Mouse (Mus musculus) spleen, embryonic (tissue): ENCODE results near the gene Esrra.

ENCODE experiments used
- CTCF ChIA-PET: fragments of 350-600 bp; sonication (Branson Sonifier 250); formaldehyde crosslinking; loops from one replicate; lab custom pipeline; 2022; lab: Charles Lee

The Esrra gene

DNA sequence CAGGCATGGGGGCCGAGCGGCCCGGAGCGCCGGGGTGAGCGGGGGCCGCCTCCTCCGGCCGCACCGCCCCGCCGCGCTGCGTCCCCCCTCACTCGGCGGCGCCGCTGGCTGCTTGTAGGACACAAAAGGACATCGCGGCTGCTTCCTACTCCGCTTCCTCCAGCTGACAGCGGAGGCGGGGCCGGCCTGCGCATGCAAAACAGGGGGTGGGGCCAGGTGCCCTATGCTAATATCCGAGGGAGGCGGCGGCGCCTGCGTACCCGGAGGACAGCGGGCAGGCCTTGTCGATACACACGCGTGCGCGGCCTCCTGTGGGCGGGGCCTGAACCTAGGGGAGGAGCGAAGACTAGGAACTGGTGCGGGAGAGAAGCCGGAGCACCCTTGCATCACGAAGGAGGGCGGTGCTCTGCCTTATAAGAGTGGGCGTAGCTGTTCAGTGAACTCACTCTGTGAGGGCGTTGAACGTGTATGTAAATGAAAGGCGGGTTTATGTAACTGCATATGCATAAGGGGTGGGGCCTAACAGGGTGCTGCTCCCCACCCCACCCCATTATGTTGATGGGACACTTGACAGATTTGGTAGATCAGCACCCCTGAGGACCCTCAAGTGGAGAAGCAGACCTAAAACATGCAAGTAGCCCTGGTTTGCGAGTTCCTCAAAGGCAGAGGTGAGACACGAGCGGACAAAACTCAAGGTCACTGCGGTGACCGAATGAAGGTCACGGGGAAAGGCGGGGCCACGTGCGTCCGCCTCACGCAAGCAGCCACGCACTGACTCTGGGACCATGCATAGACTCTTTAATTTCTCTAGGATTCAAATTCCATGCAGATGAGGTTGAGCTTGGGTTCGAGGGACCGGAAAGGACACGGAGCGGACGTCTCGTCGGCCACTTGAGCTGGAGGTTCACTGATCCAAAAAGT, at the start of gene Esrra:
Esrra (minus strand) TSS at position 167 of the 921 bp plus-strand sequence.
- CTCF ChIA-PET = interaction anchor here (1.6 kb wide), 1 partner anchor 12 kb away, joined by 7 read pairs; the partner anchor contains the start of gene Kcnk4

DNA sequence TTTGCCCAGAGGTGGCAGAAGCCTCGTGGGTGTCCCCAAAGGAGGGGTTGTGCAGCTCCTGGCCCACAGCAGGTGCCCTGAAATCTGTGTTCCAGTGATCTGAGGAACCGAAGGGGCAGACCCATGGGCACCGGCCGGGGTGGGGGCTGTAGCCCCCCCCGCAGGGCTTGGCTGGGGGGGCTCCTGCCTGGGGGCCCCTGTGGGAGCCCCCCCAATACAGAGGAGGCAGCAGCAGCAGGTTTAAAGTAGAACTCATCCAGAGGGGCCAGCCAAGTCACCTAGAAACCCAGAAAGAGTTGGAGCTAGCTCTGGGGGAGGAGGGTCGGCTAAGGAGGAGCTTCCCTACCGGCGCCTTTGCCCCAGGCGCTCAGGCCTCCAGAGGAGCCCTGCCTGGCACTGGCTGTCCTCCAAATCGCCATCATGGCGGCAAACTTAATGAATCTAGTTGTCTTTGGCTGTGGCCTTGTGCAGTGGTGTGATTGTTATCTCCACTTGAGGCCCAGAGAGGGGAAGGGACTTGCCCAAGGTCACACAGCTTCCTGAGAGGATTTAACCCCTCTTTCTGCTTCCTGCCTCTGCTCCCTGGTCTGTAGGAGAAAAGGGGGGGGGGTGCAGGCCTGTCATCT, 49.0 kb upstream of the Esrra start:
- CTCF ChIA-PET = interaction anchor here (0.6 to 1.5 kb wide), 4 partner anchors 9 to 48 kb away, joined by 3 to 10 read pairs (median 3); partner anchors contain the start of genes Bad and Gpr137

DNA sequence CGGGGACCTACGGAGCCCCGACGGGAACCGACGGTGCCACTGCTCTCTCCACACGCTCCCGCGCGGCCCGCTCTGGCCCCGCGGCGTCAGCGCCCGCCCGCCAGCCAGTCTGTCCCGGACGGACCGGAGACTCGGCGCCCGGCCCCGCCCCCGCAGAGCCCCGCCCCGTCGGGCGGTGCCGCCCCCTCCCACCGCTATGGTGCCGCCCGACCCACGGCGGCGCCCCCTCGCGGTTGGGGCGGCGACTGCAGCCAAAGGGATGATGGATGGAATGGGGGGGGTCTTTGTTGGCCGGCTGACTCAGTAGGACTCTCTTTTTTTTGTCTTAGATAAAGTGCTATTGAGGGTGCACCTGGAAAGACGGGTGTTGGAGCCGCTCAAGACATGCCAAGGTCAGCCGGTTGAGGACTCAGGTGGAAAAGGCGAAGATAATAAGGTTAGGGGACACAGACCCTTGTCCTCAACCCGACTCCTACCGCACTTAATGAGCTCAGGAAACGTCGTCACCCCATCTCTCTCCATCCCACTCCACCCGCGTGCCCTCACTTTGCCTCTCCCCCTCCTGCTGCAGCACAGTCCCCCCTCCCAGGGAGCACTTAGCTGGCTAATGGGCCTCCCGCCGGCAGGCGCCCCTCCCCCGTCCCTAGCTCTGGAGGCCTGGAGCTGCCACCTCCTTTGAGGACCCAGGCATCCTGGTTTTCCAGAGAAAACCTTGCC, 48.2 kb upstream of the Esrra start:
- CTCF ChIA-PET = interaction anchor here (1.0 to 1.5 kb wide), 2 partner anchors 10 to 28 kb away, joined by 3 to 10 read pairs; partner anchors contain the start of genes Bad and Gpr137

DNA sequence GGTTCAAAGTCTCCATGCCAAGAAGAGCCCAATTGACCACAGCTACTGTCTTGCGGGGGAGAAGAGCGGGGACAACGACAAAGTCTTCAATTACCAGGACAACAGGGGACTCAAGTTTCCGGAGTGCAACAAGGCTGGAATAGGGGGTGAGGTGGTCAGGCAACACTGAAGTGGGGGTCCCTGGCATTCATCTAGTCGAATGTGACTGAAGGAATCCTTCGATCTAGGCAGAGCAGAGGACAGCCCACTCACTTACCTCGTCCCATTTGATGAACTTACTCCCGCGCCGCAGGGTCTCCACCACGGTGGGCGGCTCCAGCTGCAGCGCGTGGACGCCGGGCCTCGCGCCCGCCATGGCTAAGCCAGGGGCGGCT, 47.7 kb upstream of the Esrra start:
- CTCF ChIA-PET = no interaction called here

DNA sequence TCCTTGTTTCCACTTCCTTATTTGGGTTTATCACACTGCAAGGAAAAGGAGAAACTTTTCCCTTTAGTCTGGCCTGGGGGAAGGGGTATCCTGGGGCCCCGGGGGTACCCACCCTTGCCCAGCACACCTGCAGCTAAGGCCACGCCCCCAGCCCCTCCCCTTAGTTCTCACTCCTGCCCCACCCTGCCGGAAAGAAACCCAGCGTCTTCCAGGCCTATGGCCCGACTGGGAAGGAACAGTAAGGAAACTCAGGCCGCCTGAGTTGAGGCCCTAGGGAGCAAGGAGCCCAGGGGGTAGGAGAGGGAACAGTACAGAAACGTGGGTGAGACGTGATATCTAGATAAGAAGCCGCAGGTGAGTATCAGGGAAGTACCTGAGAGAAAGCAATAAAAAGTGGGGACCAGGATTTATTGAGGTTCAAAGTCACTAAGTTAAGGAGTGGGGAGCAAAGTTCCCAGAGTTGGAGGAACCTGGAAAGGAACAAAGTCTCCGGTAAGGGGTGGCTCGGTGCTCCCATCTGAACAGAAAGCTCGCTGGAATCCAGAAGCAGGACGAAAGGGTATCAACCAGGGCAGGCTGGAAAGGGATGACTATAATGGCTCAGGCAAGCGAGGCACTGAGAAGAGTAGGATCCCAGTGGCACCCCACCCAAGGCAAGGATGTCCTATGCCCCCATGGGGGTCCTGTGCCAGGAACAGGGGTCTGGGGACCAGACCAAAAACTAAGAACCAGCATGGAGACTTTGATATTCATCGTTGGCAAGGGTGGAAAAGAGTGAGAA, 47.1 kb upstream of the Esrra start:
- CTCF ChIA-PET = no interaction called here

DNA sequence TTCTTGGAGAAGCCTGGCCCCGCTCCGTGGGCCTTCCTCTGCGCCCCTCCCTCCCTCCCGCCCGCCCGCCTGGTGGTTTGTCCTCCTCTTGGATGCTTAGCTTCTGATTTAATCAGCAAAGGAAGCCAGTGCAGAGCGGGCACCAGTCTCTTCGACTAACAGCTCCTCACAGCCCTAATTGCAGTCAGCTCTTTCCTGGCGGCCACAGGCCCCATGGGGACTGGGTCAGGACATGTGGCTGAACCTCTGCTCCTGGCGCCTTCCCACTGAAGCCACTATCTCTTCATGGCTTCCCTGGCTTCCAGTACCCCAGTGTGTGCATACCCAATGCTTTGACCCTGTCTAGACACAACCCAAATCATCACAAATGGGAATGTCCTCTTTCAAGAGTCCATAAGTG, 34.8 kb upstream of the Esrra start:
- CTCF ChIA-PET = no interaction called here

DNA sequence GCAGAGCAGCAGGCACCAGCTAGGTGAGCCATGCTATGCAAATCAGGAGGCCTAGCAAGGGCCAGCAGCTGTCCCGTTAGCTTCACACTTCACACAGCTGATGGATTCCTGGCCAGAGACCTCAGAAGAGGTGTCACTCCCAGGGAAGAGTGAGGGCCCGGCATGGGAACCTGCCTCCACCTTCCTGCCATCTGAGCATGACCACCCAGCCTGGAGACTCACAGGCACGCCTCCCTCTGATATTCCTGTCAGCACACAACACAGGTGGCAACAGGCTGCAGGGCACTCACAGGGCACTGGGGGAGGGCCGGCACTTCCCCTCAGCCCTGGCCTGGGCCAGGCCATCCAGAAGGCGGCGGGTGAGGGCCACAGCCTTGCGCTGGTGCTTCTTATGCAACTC, 33.8 kb upstream of the Esrra start:
- CTCF ChIA-PET = interaction anchor here (0.6 kb wide), 1 partner anchor 1320 kb away, joined by 3 read pairs; no protein-coding TSS in a partner anchor

DNA sequence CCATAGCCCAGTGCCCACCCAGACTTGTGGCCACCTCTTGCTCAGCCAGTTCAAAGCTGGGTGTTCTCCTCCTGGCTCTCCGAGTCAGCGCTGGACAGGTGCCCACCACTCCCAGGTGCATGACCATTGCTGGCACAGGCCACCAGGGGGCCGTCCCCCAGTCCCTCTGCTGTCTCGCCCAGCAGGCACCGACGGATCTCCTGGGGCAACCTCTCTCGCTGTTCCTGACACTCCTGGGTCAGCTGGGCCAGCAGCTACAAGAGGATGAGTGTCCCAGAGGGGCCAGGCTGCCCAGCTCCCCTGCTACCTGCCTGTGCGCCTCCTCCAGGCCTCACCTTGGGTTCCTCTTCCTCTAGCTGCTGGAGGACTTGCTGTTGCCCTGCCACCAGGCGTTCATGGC, 32.4 kb upstream of the Esrra start:
- CTCF ChIA-PET = interaction anchor here (1.3 kb wide), 1 partner anchor 12 kb away, joined by 4 read pairs; the partner anchor contains the start of gene Gpr137

DNA sequence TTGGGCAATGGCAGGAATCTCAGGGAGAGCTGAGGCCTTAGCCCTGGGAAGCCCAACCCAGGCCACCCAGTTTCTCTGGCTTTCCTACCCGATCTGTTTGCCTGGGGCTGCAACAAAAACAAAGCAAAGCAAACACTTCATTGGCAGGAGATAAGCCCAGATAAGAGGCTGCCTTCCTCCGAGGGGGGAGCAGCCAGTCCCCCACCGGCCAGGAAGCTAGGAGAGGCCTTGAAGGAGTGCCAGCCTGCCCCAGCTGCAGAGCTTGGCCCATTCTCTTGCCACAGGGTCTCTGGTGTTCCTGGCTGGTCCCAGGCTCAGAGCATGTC, 31.1 kb upstream of the Esrra start:
- CTCF ChIA-PET = interaction anchor here (1.3 kb wide), 1 partner anchor 10 kb away, joined by 4 read pairs; the partner anchor contains the start of gene Gpr137

DNA sequence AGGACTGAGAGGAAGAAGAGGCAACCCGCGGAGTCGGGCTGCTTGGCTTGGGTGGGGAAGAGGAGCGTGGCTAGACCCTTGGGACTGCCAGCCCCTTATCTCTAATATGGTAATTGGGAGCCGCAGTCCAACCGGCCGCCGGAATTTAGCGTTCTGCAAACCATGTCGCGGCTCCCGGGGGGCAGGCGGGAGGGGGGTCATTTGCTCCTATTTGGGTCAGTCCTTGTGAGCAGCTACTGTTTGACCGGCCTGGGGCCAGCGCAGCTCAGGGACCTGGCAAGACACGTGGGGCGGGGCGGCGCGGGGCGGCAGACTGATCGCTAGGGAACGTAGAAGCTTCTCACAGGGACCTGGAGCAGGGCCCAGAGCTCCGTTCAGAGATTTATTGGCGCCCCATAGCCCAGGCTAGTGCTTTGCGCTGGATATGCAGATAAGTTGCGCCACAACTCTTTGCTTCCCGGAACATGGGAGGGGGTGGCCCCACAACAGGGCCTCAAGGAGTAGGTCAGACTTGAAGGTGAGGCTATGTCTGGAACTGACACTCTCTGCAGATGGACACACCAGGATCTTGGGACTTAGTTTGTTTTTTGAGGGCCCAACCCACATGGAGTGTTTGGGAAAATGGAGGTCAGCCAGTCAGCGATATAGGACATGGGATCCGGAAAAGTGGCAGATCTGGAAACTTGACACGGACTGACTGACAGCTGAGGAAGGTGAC, 30.5 kb upstream of the Esrra start:
- CTCF ChIA-PET = interaction anchor here (0.6 to 1.3 kb wide), 2 partner anchors 24 to 995 kb away, joined by 3 read pairs; partner anchors contain the start of gene Plcb3

DNA sequence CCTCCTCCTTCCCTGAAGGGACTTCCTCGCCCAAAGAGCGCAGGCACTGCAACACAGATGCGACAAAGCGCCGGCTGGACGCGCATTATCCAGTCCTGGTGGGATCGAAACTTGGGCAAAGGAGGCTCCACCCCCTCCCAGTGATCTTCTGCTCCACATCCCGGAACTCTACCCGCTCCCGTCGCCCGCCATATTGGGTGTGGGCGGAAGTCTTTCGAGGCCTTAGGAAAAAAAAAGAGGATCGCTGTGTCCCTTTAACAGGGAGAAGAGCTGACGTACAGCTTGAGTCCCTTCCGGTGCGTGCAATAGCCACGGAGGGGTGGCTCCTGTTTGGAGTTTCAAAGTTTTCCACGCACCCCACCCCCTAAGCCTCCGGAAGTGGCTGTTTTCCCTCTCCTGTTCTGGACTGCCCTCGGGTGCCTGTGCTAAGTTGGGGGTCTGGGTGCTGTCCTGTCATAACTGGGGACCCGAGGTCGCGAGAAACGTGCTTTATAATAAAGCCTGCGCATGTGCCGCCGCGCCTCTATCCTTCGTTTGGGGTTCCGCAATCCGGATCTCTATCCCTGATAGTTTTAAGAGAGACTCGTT, 29.9 kb upstream of the Esrra start:
- CTCF ChIA-PET = interaction anchor here (0.6 to 1.3 kb wide), 2 partner anchors 25 to 994 kb away, joined by 3 read pairs; partner anchors contain the start of gene Plcb3

DNA sequence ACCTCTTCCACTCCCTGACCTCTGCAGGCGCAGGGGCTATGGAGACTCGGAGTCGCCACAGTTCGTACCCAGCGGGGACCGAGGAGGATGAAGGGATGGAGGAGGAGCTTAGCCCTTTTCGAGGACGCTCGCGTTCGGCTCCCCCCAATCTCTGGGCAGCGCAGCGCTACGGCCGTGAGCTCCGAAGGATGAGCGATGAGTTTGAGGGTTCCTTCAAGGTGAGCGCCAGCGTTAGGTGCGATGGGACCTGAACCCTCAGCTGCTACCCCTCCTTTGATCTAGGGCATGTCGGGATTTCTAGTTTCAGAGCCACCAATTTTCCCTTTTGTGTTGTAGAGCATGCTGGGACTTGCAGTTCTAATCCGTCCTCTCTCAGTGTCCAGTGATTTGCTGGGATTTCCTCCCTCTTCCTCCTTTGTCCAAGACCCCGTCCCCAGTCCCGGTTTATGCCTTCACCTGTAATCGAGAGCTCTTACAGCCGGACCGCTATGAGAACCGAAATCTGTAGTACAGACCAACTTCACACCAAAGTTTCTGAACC, 29.1 kb upstream of the Esrra start:
- CTCF ChIA-PET = no interaction called here

DNA sequence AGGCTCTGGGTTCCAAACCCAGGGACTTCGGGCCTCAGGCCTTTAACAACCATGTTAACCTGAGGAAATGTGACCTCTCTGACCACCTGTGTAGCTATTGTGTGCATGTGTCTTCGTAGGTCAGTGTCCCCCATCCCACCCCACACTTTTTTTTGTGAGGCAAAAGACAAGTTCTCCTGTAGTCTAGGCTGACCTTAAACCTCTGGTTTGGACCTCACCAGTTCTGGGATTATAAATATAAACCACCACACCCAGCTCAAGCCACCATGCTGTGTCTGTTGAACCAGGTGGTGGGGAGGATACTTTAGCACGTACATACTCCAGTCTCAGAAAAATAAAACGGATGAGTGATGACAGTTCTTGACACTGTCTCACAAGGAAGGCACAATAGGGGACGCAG, 28.3 kb upstream of the Esrra start:
- CTCF ChIA-PET = no interaction called here

DNA sequence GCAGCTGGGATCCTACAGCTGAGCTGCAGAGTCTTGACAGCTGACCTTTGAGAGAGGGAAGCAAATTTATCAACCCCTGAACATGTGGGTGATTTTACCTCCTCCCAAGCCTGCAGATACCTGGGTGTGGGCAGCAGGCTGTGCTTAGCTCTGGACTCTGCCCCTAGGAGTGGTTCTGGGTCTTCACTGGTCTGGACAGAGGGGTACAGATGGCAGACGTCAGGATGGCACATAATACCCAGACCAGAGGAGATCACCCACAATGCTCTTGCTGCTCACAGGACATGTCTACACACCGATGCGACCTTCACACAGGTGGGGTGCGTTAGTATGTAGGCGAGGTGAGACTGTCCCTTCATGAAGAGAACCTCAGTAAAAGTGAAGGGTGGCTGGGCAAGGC, 27.9 kb upstream of the Esrra start:
- CTCF ChIA-PET = no interaction called here

DNA sequence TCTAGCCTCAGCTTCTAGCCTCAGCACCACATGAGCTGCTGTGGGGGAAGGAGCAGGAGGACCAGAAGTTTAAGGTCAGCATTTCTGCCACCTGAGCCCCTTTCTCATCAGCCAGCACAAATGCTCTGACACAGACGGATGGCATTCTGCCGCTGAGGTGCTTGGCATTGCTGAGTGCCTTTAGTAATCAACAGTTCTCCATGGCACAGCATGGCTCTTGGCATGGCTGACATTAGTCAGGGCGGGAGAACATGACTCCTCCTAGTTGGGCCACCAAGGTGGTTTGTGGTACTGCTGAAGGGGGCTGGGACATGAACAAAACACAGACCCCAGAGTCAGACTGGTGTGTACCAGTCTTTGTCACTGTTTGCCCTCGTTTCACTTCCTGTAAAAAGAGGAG, 26.6 kb upstream of the Esrra start:
- CTCF ChIA-PET = no interaction called here

DNA sequence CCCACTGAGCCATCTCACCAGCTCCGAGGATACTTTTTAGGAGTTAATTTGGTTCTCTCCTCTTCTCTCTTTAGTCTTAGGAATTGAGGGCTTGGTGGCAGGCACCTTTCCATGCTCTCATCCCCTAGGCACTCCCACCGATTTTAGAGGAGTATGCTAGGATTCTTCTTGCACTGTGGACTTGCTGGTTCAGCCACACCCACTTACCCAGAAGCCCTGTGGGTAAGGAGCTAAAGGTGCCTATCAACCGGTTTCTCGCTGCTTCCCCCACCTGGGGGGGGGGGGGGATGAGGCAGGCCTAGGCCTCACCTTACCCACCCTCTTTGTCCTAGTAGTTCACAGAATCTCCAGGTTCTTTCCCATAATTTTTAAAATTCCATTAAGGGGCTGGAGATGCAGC, 26.1 kb upstream of the Esrra start:
- CTCF ChIA-PET = no interaction called here

DNA sequence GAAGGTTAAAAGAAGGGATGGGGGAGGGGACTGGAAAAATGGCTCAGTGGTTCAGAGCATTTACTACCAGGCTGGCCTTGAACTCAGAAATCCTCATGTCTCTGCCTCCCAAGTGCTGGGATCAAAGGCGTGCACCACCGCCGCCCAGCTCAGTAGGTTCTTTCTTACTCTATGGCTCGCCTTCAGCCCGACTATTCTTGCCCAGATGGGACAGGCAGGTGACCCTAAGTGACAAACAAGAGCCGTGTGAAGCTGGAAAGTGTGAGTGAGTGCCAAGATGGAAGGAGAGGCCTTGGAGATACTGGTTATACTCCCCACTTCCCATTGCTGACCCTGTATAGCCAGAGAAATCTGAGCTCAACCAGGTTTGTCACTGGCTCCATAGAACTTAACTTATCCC, 22.1 kb upstream of the Esrra start:
- CTCF ChIA-PET = no interaction called here

DNA sequence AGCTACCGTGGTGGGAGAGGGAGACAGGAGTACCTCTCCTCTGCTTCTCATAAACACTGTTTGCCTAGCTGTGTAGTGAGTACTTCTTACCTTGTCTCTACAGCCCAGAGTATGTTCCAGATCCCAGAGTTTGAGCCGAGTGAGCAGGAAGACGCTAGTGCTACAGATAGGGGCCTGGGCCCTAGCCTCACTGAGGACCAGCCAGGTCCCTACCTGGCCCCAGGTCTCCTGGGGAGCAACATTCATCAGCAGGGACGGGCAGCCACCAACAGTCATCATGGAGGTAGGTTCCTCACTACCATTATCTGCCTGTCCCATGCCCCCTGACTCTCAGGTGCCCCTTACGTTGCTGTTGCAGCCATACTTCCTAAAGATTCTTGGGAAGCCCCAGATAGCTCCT, 21.2 kb upstream of the Esrra start:
- CTCF ChIA-PET = interaction anchor here (1.1 kb wide), 1 partner anchor 11 kb away, joined by 4 read pairs; no protein-coding TSS in a partner anchor

DNA sequence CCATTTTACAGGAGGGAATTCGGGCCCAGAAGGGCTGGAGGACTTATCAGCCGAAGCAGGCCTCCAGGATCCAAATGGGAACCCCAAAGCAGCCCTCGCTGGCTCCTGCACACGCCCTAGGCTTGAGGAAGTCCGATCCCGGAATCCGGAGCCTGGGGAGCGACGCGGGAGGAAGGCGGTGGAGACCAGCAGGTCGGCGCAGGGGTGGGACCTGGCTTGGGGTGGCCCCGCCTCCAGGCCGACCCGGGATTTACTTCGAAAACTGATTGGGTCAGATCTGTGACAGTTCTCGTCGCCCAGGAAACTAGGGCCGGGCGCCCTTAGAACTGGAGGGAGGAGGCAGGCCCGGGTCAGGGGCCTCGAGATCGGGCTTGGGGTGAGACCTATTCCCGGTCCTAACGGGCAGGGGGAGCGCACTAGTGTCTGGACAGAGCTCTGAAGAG, 20.7 kb upstream of the Esrra start, which contains the start of gene Gpr137:
Gpr137 (minus strand) TSS at position 232 of the 443 bp plus-strand sequence.
- CTCF ChIA-PET = interaction anchor here (1.1 to 1.9 kb wide), 2 partner anchors 11 to 28 kb away, joined by 4 to 10 read pairs; no protein-coding TSS in a partner anchor
